7 mouse cellular contexts compared by ENCODE assay signal in genomic region chr19:60790551-60791161, GRCm38 (mm10). TPM values are rescaled to one million over a fixed set of nuclear protein-coding genes. Genes with fewer than 3 reads are reported as not detected.
A peak's percentile ranks its signal among the peaks of the same experiment; 100 is the strongest.
DNase-seq lines count a peak whose midpoint lies in the region; ATAC-seq lines count a peak whose summit lies in the region.

TSS of gene Eif3a (minus strand) at chr19:60790658.

- peak within 1 kb of the TSS; percentile 98 for H3K4me3 ChIP-seq in embryonic facial prominence, embryonic 10.5 days
- H3K4me3 ChIP-seq in limb, embryonic 10.5 days: peak within 1 kb of the TSS; percentile 96
- H3K4me3 ChIP-seq in midbrain, embryonic 13.5 days (replicated peaks): peak within 1 kb of the TSS; percentile 97

- peaks cover 31% of the 10 kb centered on the region for H3K4me1 ChIP-seq in embryonic facial prominence, embryonic 10.5 days
- H3K4me1 ChIP-seq in limb, embryonic 10.5 days: peaks cover 14% of the 10 kb centered on the region
- peaks cover 38% of the 10 kb centered on the region for H3K4me1 ChIP-seq in midbrain, embryonic 13.5 days (replicated peaks)

- peak; percentile 96 for DNase-seq in adrenal gland, postnatal 10 days
- DNase-seq in embryonic facial prominence, embryonic 10.5 days (ENCODE audit: low spot score): peak; percentile 95
- DNase-seq in kidney, adult 11 months: peak; percentile 92
- DNase-seq in limb, embryonic 10.5 days (ENCODE audit: low spot score): peak; percentile 96
- DNase-seq in spleen, adult 12 weeks (ENCODE audit: low spot score): peak; percentile 92

- peak; percentile 77 for ATAC-seq in granulocyte monocyte progenitor cell, adult 5-6 weeks (replicated peaks; ENCODE audit: poor library complexity, severe bottlenecking)
- ATAC-seq in midbrain, embryonic 13.5 days: peak; percentile 97

- WGBS in embryonic facial prominence, embryonic 10.5 days: under 1% methylated on average over 57 of the region's 57 CpGs
- WGBS in limb, embryonic 10.5 days: under 1% methylated on average over 57 of the region's 57 CpGs
- under 1% methylated on average over 54 of the region's 57 CpGs for WGBS in midbrain, embryonic 13.5 days

- H3K9me3 ChIP-seq in embryonic facial prominence, embryonic 10.5 days: no peaks in the 10 kb centered on the region
- H3K9me3 ChIP-seq in limb, embryonic 10.5 days (replicated peaks): no peaks in the 10 kb centered on the region
- no peaks in the 10 kb centered on the region for H3K9me3 ChIP-seq in midbrain, embryonic 13.5 days

- no peaks in the 10 kb centered on the region for H3K27me3 ChIP-seq in embryonic facial prominence, embryonic 10.5 days (replicated peaks; ENCODE audit: low read depth, poor library complexity, severe bottlenecking)
- no peaks in the 10 kb centered on the region for H3K27me3 ChIP-seq in limb, embryonic 10.5 days (ENCODE audit: low read depth, poor library complexity, severe bottlenecking)
- no peaks in the 10 kb centered on the region for H3K27me3 ChIP-seq in midbrain, embryonic 13.5 days

- peak within 1 kb of the TSS; percentile 100 for H3K9ac ChIP-seq in midbrain, embryonic 13.5 days (replicated peaks)

- H3K4me2 ChIP-seq in midbrain, embryonic 13.5 days (replicated peaks): peak within 1 kb of the TSS; percentile 89

- H3K36me3 ChIP-seq in embryonic facial prominence, embryonic 10.5 days (replicated peaks): 0 out of 2 replicates have a peak, but pooled peaks cover 3% of the 10 kb centered on the region
- 0 out of 2 replicates have a peak, but pooled peaks cover 5% of the 10 kb centered on the region for H3K36me3 ChIP-seq in limb, embryonic 10.5 days
- H3K36me3 ChIP-seq in midbrain, embryonic 13.5 days: no peaks in the 10 kb centered on the region

- peak within 1 kb of the TSS; percentile 99 for H3K27ac ChIP-seq in embryonic facial prominence, embryonic 10.5 days (replicated peaks)
- H3K27ac ChIP-seq in limb, embryonic 10.5 days: peak within 1 kb of the TSS; percentile 99
- H3K27ac ChIP-seq in midbrain, embryonic 13.5 days: peak within 1 kb of the TSS; percentile 97

RNA-seq across cellular contexts. Expression of gene Eif3a, which starts in this region (rescaled TPM):
- 100 to 1,000 TPM; 144 to 147 TPM for total RNA-seq in adrenal gland, postnatal 10 days (2021)
- polyA plus RNA-seq in embryonic facial prominence, embryonic 10.5 days (2016; fragmentation: Nextera tagmentation; extraction: Ambion mirVana): 167 and 171 TPM in 2 replicates
- total RNA-seq in granulocyte monocyte progenitor cell, adult 5-6 weeks (2014; fragmentation: Nextera tagmentation): 269 and 272 TPM in 2 replicates
- 334 and 405 TPM in 2 replicates for total RNA-seq in granulocyte monocyte progenitor cell, adult 5-6 weeks (2017)
- polyA plus RNA-seq in limb, embryonic 10.5 days (2016; fragmentation: Nextera tagmentation; extraction: Ambion mirVana): 156 and 175 TPM in 2 replicates
- 124 and 128 TPM in 2 replicates for polyA plus RNA-seq in midbrain, embryonic 13.5 days (2015; fragmentation: Nextera tagmentation; extraction: Ambion mirVana)

Comparison
In these comparisons a context has a peak if more than half of its experiments do, and no peak if none do; other contexts are left out.
1. Peak in every context shown above with its lines: DNase-seq, ATAC-seq, H3K4me3 ChIP-seq and H3K27ac ChIP-seq.